11 mouse cellular contexts compared by ENCODE assay signal in genomic region chr16:76433076-76433825, GRCm38 (mm10). TPM values are rescaled to one million over a fixed set of nuclear protein-coding genes. Genes with fewer than 3 reads are reported as not detected.
DNase-seq lines count a peak whose midpoint lies in the region; ATAC-seq and TF ChIP-seq lines count a peak whose summit lies in the region.
"Had no signal": no experiment of that assay in that cellular context is flagged by ENCODE, and none has a peak within 500 bp of the region (broad histone marks: within the 10 kb centered on the region; RNA-seq: fewer than 3 reads in every experiment).

No protein-coding gene starts in this region.

- H3K27me3 ChIP-seq in hindbrain, embryonic 16.5 days (replicated peaks; ENCODE audit: control insufficient read depth, insufficient read depth, low read length), result no peaks in the 10 kb centered on the region
- H3K27me3 ChIP-seq in hindbrain, embryonic 13.5 days, result no peaks in the 10 kb centered on the region
- H3K27me3 ChIP-seq in embryonic facial prominence, embryonic 15.5 days, result no peaks in the 10 kb centered on the region
- H3K27me3 ChIP-seq in stomach, postnatal 0 days (ENCODE audit: control insufficient read depth, insufficient read depth, low read length), result no peaks in the 10 kb centered on the region
- H3K27me3 ChIP-seq in midbrain, embryonic 11.5 days (ENCODE audit: control insufficient read depth, insufficient read depth, low read length), result no peaks in the 10 kb centered on the region
- H3K27me3 ChIP-seq: heart, embryonic 13.5 days; limb, embryonic 12.5 days had no signal

- 76% methylated on average over 24 of the region's 24 CpGs for WGBS in hindbrain, embryonic 16.5 days
- 88% methylated on average over 24 of the region's 24 CpGs for WGBS in hindbrain, embryonic 13.5 days
- 64% methylated on average over 24 of the region's 24 CpGs for WGBS in embryonic facial prominence, embryonic 15.5 days
- whole genome bisulfite sequencing in stomach, postnatal 0 days, result 80% methylated on average over 24 of the region's 24 CpGs
- WGBS in midbrain, embryonic 11.5 days, result 91% methylated on average over 24 of the region's 24 CpGs

- H3K4me2 ChIP-seq in hindbrain, embryonic 16.5 days (ENCODE audit: low read length), result peak overlapping the region; percentile 35
- no peak overlapping the region for H3K4me2 ChIP-seq in hindbrain, embryonic 13.5 days
- 0 out of 2 replicates have a peak overlapping the region, but pooled peaks have one; percentile 17 for H3K4me2 ChIP-seq in embryonic facial prominence, embryonic 15.5 days (replicated peaks)
- no peak overlapping the region for H3K4me2 ChIP-seq in stomach, postnatal 0 days (replicated peaks; ENCODE audit: low read depth)
- H3K4me2 ChIP-seq in midbrain, embryonic 11.5 days, result no peak overlapping the region
- H3K4me2 ChIP-seq: heart, embryonic 13.5 days; limb, embryonic 12.5 days had no signal

- H3K27ac ChIP-seq in hindbrain, embryonic 16.5 days (ENCODE audit: low read depth, low read length), result no peak overlapping the region
- no peak overlapping the region for H3K27ac ChIP-seq in hindbrain, embryonic 13.5 days
- no peak overlapping the region for H3K27ac ChIP-seq in embryonic facial prominence, embryonic 15.5 days (replicated peaks)
- H3K27ac ChIP-seq in stomach, postnatal 0 days (replicated peaks), result no peak overlapping the region
- H3K27ac ChIP-seq in midbrain, embryonic 11.5 days (ENCODE audit: low read depth, low read length), result no peak overlapping the region
- H3K27ac ChIP-seq: heart, embryonic 13.5 days; limb, embryonic 12.5 days had no signal

- H3K36me3 ChIP-seq in hindbrain, embryonic 16.5 days (ENCODE audit: control insufficient read depth, insufficient read depth, low read length), result no peaks in the 10 kb centered on the region
- H3K36me3 ChIP-seq in hindbrain, embryonic 13.5 days, result no peaks in the 10 kb centered on the region
- H3K36me3 ChIP-seq in embryonic facial prominence, embryonic 15.5 days, result no peaks in the 10 kb centered on the region
- H3K36me3 ChIP-seq in stomach, postnatal 0 days (ENCODE audit: control insufficient read depth, insufficient read depth, low read length), result no peaks in the 10 kb centered on the region
- H3K36me3 ChIP-seq in midbrain, embryonic 11.5 days (ENCODE audit: control insufficient read depth, insufficient read depth, low read length), result no peaks in the 10 kb centered on the region
- H3K36me3 ChIP-seq: heart, embryonic 13.5 days; limb, embryonic 12.5 days had no signal

- H3K4me3 ChIP-seq in hindbrain, embryonic 16.5 days (ENCODE audit: low read length), result no peak overlapping the region
- H3K4me3 ChIP-seq in hindbrain, embryonic 13.5 days, result no peak overlapping the region
- no peak overlapping the region; the same call in 1 of the 2 replicates for H3K4me3 ChIP-seq in embryonic facial prominence, embryonic 15.5 days (replicated peaks)
- H3K4me3 ChIP-seq in stomach, postnatal 0 days (ENCODE audit: low read depth, low read length), result no peak overlapping the region
- no peak overlapping the region for H3K4me3 ChIP-seq in midbrain, embryonic 11.5 days (ENCODE audit: low read depth, low read length)
- H3K4me3 ChIP-seq: heart, embryonic 13.5 days; limb, embryonic 12.5 days had no signal

- DNase-seq in kidney, postnatal 10 days, result peak; percentile 21
- DNase-seq in right cerebral cortex, postnatal 10 days (ENCODE audit: low spot score in 2 of 2), result peak; percentile 76 to 77
- no peak for DNase-seq in stomach, postnatal 0 days (ENCODE audit: low spot score)
- no peak for DNase-seq in yolk sac, embryonic 10.5 days (ENCODE audit: low spot score)
- no peak for DNase-seq in midbrain, embryonic 11.5 days (ENCODE audit: low spot score, missing footprints)

- H3K9ac ChIP-seq in hindbrain, embryonic 16.5 days (ENCODE audit: low read depth, low read length), result no peak overlapping the region
- no peak overlapping the region for H3K9ac ChIP-seq in hindbrain, embryonic 13.5 days
- no peak overlapping the region for H3K9ac ChIP-seq in embryonic facial prominence, embryonic 15.5 days
- H3K9ac ChIP-seq in stomach, postnatal 0 days (ENCODE audit: low read length), result no peak overlapping the region
- H3K9ac ChIP-seq in midbrain, embryonic 11.5 days (ENCODE audit: low read length), result no peak overlapping the region
- H3K9ac ChIP-seq: heart, embryonic 13.5 days; limb, embryonic 12.5 days had no signal

- TF ChIP-seq CTCF in stomach, postnatal 0 days (IDR thresholded peaks at IDR 0.05; ENCODE audit: low read depth), result no peak

- no peaks in the 10 kb centered on the region for H3K4me1 ChIP-seq in hindbrain, embryonic 16.5 days (ENCODE audit: control insufficient read depth, insufficient read depth, low read depth, low read length)
- H3K4me1 ChIP-seq in hindbrain, embryonic 13.5 days (replicated peaks), result no peaks in the 10 kb centered on the region
- 0 out of 2 replicates have a peak, but pooled peaks cover 6% of the 10 kb centered on the region for H3K4me1 ChIP-seq in embryonic facial prominence, embryonic 15.5 days
- no peaks in the 10 kb centered on the region for H3K4me1 ChIP-seq in stomach, postnatal 0 days (replicated peaks; ENCODE audit: control insufficient read depth, insufficient read depth)
- no peaks in the 10 kb centered on the region for H3K4me1 ChIP-seq in midbrain, embryonic 11.5 days (ENCODE audit: control insufficient read depth, insufficient read depth, low read length)
- H3K4me1 ChIP-seq: limb, embryonic 12.5 days had no signal

- no peak for ATAC-seq in hindbrain, embryonic 16.5 days
- no peak for ATAC-seq in hindbrain, embryonic 13.5 days (ENCODE audit: low FRiP score)
- ATAC-seq in embryonic facial prominence, embryonic 15.5 days (ENCODE audit: insufficient number of reproducible peaks, low FRiP score, low TSS enrichment, low read depth), result no peak
- no peak for ATAC-seq in stomach, postnatal 0 days (ENCODE audit: low FRiP score, low TSS enrichment)
- no peak for ATAC-seq in midbrain, embryonic 11.5 days (ENCODE audit: low FRiP score)
- ATAC-seq: midbrain, embryonic 16.5 days had no signal

- H3K9me3 ChIP-seq in hindbrain, embryonic 16.5 days (ENCODE audit: control insufficient read depth, low read length), result no peaks in the 10 kb centered on the region
- H3K9me3 ChIP-seq in hindbrain, embryonic 13.5 days, result no peaks in the 10 kb centered on the region
- no peaks in the 10 kb centered on the region for H3K9me3 ChIP-seq in embryonic facial prominence, embryonic 15.5 days (replicated peaks)
- no peaks in the 10 kb centered on the region for H3K9me3 ChIP-seq in stomach, postnatal 0 days (ENCODE audit: control insufficient read depth, low read length)
- no peaks in the 10 kb centered on the region for H3K9me3 ChIP-seq in midbrain, embryonic 11.5 days (ENCODE audit: control insufficient read depth, low read length)
- H3K9me3 ChIP-seq: heart, embryonic 13.5 days; limb, embryonic 12.5 days had no signal

- no peak for TF ChIP-seq EP300 in stomach, postnatal 0 days (optimal IDR thresholded peaks at IDR 0.05)

RNA-seq across cellular contexts. Expression of gene Nrip1, which starts 59.6 kb away (rescaled TPM):
- 29.0 and 30.4 TPM in 2 replicates for polyA plus RNA-seq in hindbrain, embryonic 16.5 days (2015; fragmentation: Nextera tagmentation; extraction: Ambion mirVana)
- polyA plus RNA-seq in hindbrain, embryonic 13.5 days (2015; fragmentation: Nextera tagmentation; extraction: Ambion mirVana), result 28.0 and 31.2 TPM in 2 replicates
- polyA plus RNA-seq in embryonic facial prominence, embryonic 15.5 days (2015; fragmentation: Nextera tagmentation; extraction: Ambion mirVana), result 43.8 and 45.5 TPM in 2 replicates
- 13.0 and 15.7 TPM in 2 replicates for polyA plus RNA-seq in stomach, postnatal 0 days (2015; fragmentation: Nextera tagmentation; extraction: Ambion mirVana)
- polyA plus RNA-seq in midbrain, embryonic 11.5 days (2014; fragmentation: Nextera tagmentation; extraction: Ambion mirVana), result 20.7 and 24.3 TPM in 2 replicates

Comparison
In these comparisons a context has a peak if more than half of its experiments do, and no peak if none do; other contexts are left out.
1. H3K4me2 ChIP-seq: peak in hindbrain, embryonic 16.5 days (single experiment) and embryonic facial prominence, embryonic 15.5 days (single experiment); none in hindbrain, embryonic 13.5 days (single experiment), stomach, postnatal 0 days (single experiment) and midbrain, embryonic 11.5 days (single experiment).
2. DNase-seq: peak in kidney, postnatal 10 days (single experiment) and right cerebral cortex, postnatal 10 days (2 of 2); none in stomach, postnatal 0 days (single experiment), yolk sac, embryonic 10.5 days (single experiment) and midbrain, embryonic 11.5 days (single experiment).